In the genomic region with DNA sequence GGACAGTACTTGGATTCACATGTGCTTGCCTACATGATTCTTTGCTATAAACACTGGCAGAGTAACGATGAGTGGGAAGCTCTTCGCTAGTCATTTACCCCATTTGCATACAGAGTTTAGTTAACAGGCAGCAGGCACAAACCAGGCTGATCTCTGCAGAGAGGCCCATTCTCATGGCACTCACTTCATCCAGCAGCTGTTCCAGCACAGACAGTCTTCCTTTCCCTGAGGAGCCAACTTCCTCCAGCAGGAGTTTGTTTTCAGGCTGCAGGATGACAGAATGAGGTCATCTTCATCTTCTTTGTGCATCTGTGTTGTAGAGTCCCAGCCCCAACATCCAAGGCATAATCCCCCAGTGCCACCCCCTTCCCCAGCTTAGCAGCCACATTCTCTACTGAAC, we compare ENCODE assay signal across 16 mouse cellular contexts. TPM values are rescaled to one million over a fixed set of nuclear protein-coding genes. Genes with fewer than 3 reads are reported as not detected.
A peak's percentile ranks its signal among the peaks of the same experiment; 100 is the strongest.
DNase-seq lines count a peak whose midpoint lies in the region; ATAC-seq and TF ChIP-seq lines count a peak whose summit lies in the region.
"Had no signal": no experiment of that assay in that cellular context is flagged by ENCODE, and none has a peak within 500 bp of the region (broad histone marks: within the 10 kb centered on the region; RNA-seq: fewer than 3 reads in every experiment).

No protein-coding gene starts in this region.

- no peak for TF ChIP-seq CTCF in hindbrain, postnatal 0 days (IDR thresholded peaks at IDR 0.05; ENCODE audit: low read depth)

- no peaks in the 10 kb centered on the region for H3K9me3 ChIP-seq in hindbrain, postnatal 0 days (ENCODE audit: low read length)
- H3K9me3 ChIP-seq in hindbrain, embryonic 14.5 days (ENCODE audit: control insufficient read depth, low read length), result no peaks in the 10 kb centered on the region
- H3K9me3 ChIP-seq: embryonic facial prominence, embryonic 12.5 days; forebrain, embryonic 10.5 days; heart, embryonic 15.5 days had no signal

- H3K27ac ChIP-seq in hindbrain, postnatal 0 days, result no peak overlapping the region
- no peak overlapping the region for H3K27ac ChIP-seq in hindbrain, embryonic 14.5 days
- H3K27ac ChIP-seq: embryonic facial prominence, embryonic 12.5 days; forebrain, embryonic 10.5 days; heart, embryonic 15.5 days; liver, embryonic 14.5 days had no signal

- no peak overlapping the region for H3K4me3 ChIP-seq in hindbrain, postnatal 0 days (ENCODE audit: low read length)
- H3K4me3 ChIP-seq in hindbrain, embryonic 14.5 days (replicated peaks; ENCODE audit: low read length), result no peak overlapping the region
- H3K4me3 ChIP-seq: embryonic facial prominence, embryonic 12.5 days; forebrain, embryonic 10.5 days; heart, embryonic 15.5 days had no signal

- no peak overlapping the region for H3K9ac ChIP-seq in hindbrain, postnatal 0 days (replicated peaks; ENCODE audit: low read length)
- H3K9ac ChIP-seq in hindbrain, embryonic 14.5 days, result no peak overlapping the region
- H3K9ac ChIP-seq: embryonic facial prominence, embryonic 12.5 days; heart, embryonic 15.5 days; liver, embryonic 14.5 days had no signal

- DNase-seq in hindbrain, postnatal 0 days (ENCODE audit: low spot score), result no peak
- no peak for DNase-seq in hindbrain, embryonic 14.5 days (ENCODE audit: low spot score)
- peak; percentile 29 for DNase-seq in lung, postnatal 10 days
- no peak for DNase-seq in lung, adult 18-20 months
- peak; percentile 18 for DNase-seq in heart, postnatal 4 days
- peak; percentile 78 for DNase-seq in retina, postnatal 1 day
- DNase-seq in cerebellum, adult 9-11 months, result no peak
- DNase-seq: adrenal gland, postnatal 25 days; cerebellum, postnatal 36 days; lung, postnatal 4 days; midbrain, embryonic 14.5 days had no signal

- ATAC-seq in hindbrain, postnatal 0 days, result peak; percentile 64; the same call in 1 of the 2 replicates
- no peak for ATAC-seq in hindbrain, embryonic 14.5 days (ENCODE audit: low FRiP score)
- ATAC-seq: CD4-positive, CD25-positive, alpha-beta regulatory T cell, adult 4 months had no signal

- no peaks in the 10 kb centered on the region for H3K27me3 ChIP-seq in hindbrain, postnatal 0 days (ENCODE audit: insufficient read depth, low read length)
- H3K27me3 ChIP-seq in hindbrain, embryonic 14.5 days (ENCODE audit: control insufficient read depth, insufficient read depth, low read length), result no peaks in the 10 kb centered on the region
- H3K27me3 ChIP-seq: embryonic facial prominence, embryonic 12.5 days; heart, embryonic 15.5 days had no signal

- H3K4me2 ChIP-seq in hindbrain, postnatal 0 days (ENCODE audit: low read depth, low read length), result no peak overlapping the region
- no peak overlapping the region for H3K4me2 ChIP-seq in hindbrain, embryonic 14.5 days (replicated peaks)
- H3K4me2 ChIP-seq: embryonic facial prominence, embryonic 12.5 days; heart, embryonic 15.5 days had no signal

- no peaks in the 10 kb centered on the region for H3K4me1 ChIP-seq in hindbrain, postnatal 0 days (ENCODE audit: insufficient read depth, low read length)
- H3K4me1 ChIP-seq in hindbrain, embryonic 14.5 days (replicated peaks; ENCODE audit: control insufficient read depth, insufficient read depth, low read length), result no peaks in the 10 kb centered on the region
- H3K4me1 ChIP-seq: embryonic facial prominence, embryonic 12.5 days; forebrain, embryonic 10.5 days; heart, embryonic 15.5 days had no signal

- H3K36me3 ChIP-seq in hindbrain, postnatal 0 days (ENCODE audit: insufficient read depth, low read length), result peaks cover 29% of the 10 kb centered on the region
- peaks cover 70% of the 10 kb centered on the region for H3K36me3 ChIP-seq in hindbrain, embryonic 14.5 days (replicated peaks; ENCODE audit: control insufficient read depth, insufficient read depth)
- H3K36me3 ChIP-seq: embryonic facial prominence, embryonic 12.5 days; forebrain, embryonic 10.5 days; heart, embryonic 15.5 days had no signal

- WGBS in hindbrain, postnatal 0 days, result 80% methylated on average over 2 of the region's 2 CpGs
- 83% methylated on average over 2 of the region's 2 CpGs for WGBS in hindbrain, embryonic 14.5 days

RNA-seq across cellular contexts. Expression of a gene that starts 47.8 kb away (rescaled TPM):
- total RNA-seq in hindbrain, postnatal 0 days (2014; rRNA removed), result 29.1 and 30.7 TPM in 2 replicates
- 22.7 and 24.2 TPM in 2 replicates for polyA plus RNA-seq in hindbrain, postnatal 0 days (2015; fragmentation: Nextera tagmentation; extraction: Ambion mirVana)
- polyA plus RNA-seq in hindbrain, embryonic 14.5 days (2014; fragmentation: Nextera tagmentation; extraction: Ambion mirVana), result 19.5 and 23.7 TPM in 2 replicates
- total RNA-seq in heart, postnatal 4 days (2021), result 1 to 10 TPM; 1.5 to 2.6 TPM

RNA-seq across cellular contexts. Expression of a gene that starts 48.1 kb away (rescaled TPM):
- total RNA-seq in hindbrain, postnatal 0 days (2014; rRNA removed), result 19.0 and 23.5 TPM in 2 replicates
- polyA plus RNA-seq in hindbrain, postnatal 0 days (2015; fragmentation: Nextera tagmentation; extraction: Ambion mirVana), result 24.9 and 25.7 TPM in 2 replicates
- polyA plus RNA-seq in hindbrain, embryonic 14.5 days (2014; fragmentation: Nextera tagmentation; extraction: Ambion mirVana), result 26.4 and 28.3 TPM in 2 replicates
- total RNA-seq in heart, postnatal 4 days (2021), result 10 to 100 TPM; 18.5 to 19.5 TPM

Comparison
In these comparisons a context has a peak if more than half of its experiments do, and no peak if none do; other contexts are left out.
1. DNase-seq: peak in lung, postnatal 10 days (single experiment), heart, postnatal 4 days (single experiment) and retina, postnatal 1 day (single experiment); none in hindbrain, postnatal 0 days (single experiment), hindbrain, embryonic 14.5 days (single experiment), lung, adult 18-20 months (0 of 2) and cerebellum, adult 9-11 months (single experiment).